Mouse (Mus musculus) adrenal gland, postnatal 0 days (tissue): ENCODE data around the gene Lin7a. TPM values are rescaled to one million over a fixed set of nuclear protein-coding genes. Genes with fewer than 3 reads are reported as not detected.

Experiments used
- polyA plus RNA-seq: library from polyadenylated mRNA; unstranded; fragments of >200 nt; fragmentation: Nextera tagmentation; extraction: Ambion mirVana; gene quantifications from 2 replicates; pipeline ENCODE4 v1.2.1, GENCODE M21; 2015

Gene Lin7a
- polyA plus RNA-seq, result 2.3 and 3.5 TPM in 2 replicates

DNA sequence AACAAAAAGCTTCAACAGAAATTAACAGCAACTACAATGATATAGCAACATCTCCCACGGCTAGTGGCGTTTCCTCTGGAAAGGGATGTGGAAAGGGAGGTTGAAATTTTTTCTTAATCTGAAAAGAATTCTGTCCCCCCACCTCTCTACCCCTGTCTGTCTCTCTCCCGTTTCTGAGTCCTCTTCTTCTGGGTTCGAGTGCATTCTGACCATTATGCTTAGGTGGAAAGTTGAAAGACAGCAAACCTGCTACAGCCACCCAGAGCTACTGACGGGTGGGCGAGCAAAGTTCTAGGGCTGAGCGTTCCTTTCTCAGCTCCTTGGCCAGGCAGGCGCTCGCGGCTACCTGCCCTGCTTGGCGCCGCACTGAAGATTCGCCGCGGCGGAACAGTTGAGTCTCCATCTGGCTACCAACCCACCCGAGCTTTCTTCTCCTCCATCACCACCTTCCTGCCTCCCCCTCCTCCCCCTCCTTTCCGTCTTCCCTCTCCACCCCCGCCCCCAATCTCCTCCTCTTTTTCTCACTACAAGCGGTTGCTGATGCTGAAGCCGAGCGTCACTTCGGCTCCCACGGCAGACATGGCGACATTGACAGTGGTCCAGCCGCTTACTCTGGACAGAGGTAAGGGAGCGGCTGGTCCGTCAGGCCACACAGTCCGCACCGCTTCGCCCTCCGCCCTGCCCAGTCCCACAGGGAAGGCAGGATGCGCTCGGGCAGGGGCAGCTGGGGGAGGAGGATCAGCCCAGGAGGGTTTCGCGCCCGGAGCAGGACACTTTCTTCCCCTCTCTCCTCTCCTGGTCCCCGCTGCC is at the start of gene Lin7a:
Gene Lin7a, plus strand, starts transcription at position 366 of the 810 bp plus-strand sequence.

Other genes starting within 250 kb of the Lin7a start
- gene Acss3, start 148.0 kb upstream of the Lin7a start, polyA plus RNA-seq, result 1.0 and 2.0 TPM in 2 replicates
- gene Myf5, start 214.4 kb downstream of the Lin7a start, polyA plus RNA-seq, result 0.06 TPM in 1 of 2 replicates, not detected in the other
- gene Myf6, start 223.1 kb downstream of the Lin7a start, polyA plus RNA-seq, result 0.36 and 0.48 TPM in 2 replicates